Mouse (Mus musculus) midbrain, embryonic 15.5 days (tissue): Measurements from ENCODE around the gene Tnfrsf4. TPM values are rescaled to one million over a fixed set of nuclear protein-coding genes. Genes with fewer than 3 reads are reported as not detected.

Experiments
- ATAC-seq: fragments of 200-750 bp; cut with Nextera tagmentation; replicated peaks from 2 replicates; pipeline ENCODE4 v1.8.0; 2017; ENCODE audit warnings: moderate TSS enrichment
- H3K27ac ChIP-seq: fragments of 300-500 bp; sonication (generic); 2 replicates; pipeline ENCODE4 v1.5.1; 2015; ENCODE audit warnings: mild to moderate bottlenecking, inconsistent platforms
- H3K27me3 ChIP-seq: fragments of 300-500 bp; sonication (generic); replicated peaks from 2 replicates; pipeline ENCODE4 v1.6.1; 2015; ENCODE audit warnings: inconsistent platforms
- H3K36me3 ChIP-seq: fragments of 300-500 bp; sonication (generic); replicated peaks from 2 replicates; pipeline ENCODE4 v1.6.1; 2015; ENCODE audit warnings: inconsistent platforms
- H3K4me1 ChIP-seq: fragments of 300-500 bp; sonication (generic); 2 replicates; pipeline ENCODE4 v1.6.1; 2015; ENCODE audit warnings: inconsistent platforms
- H3K4me2 ChIP-seq: fragments of 300-500 bp; sonication (generic); 2 replicates; pipeline ENCODE4 v1.6.1; 2015; ENCODE audit warnings: inconsistent platforms, mild to moderate bottlenecking, moderate library complexity
- H3K4me3 ChIP-seq: fragments of 300-500 bp; sonication (generic); 2 replicates; pipeline ENCODE4 v1.5.1; 2015; ENCODE audit warnings: mild to moderate bottlenecking, inconsistent platforms
- H3K9ac ChIP-seq: fragments of 300-500 bp; sonication (generic); 2 replicates; pipeline ENCODE4 v1.6.1; 2015; ENCODE audit warnings: mild to moderate bottlenecking, inconsistent platforms
- H3K9me3 ChIP-seq: fragments of 300-500 bp; sonication (generic); 2 replicates; pipeline ENCODE4 v1.6.1; 2016; ENCODE audit warnings: inconsistent platforms
- WGBS: fragments of 180-500 bp; shearing (Covaris S2); methylation state at CpG from one replicate; pipeline ENCODE4 v1.1.7; 2015; ENCODE audit warnings: mixed read lengths; 5-methylcytosine and 5-hydroxymethylcytosine counted together
- polyA plus RNA-seq: library from polyadenylated mRNA; unstranded; fragments of >200 nt; fragmentation: Nextera tagmentation; extraction: Ambion mirVana; gene quantifications from 2 replicates; pipeline ENCODE4 v1.2.1, GENCODE M21; 2015

Tnfrsf4 gene
- polyA plus RNA-seq, 1 experiment from 2014 or later = 0.83 TPM

- Histone ChIP-seq H3K9me3 (no peaks in the 10 kb centered on the region), H3K4me3 (peak overlapping the region; percentile 60), H3K9ac (peak overlapping the region; percentile 54), H3K4me2 (peak overlapping the region; percentile 77), H3K4me1 (peaks cover 33% of the 10 kb centered on the region), H3K27ac (peak overlapping the region; percentile 90), H3K27me3 (peaks cover 15% of the 10 kb centered on the region), H3K36me3 (peaks cover 8% of the 10 kb centered on the region; the same call in 1 of the 2 replicates)
- 55% methylated on average over 9 of the region's 9 CpGs for WGBS
- ATAC-seq = peak; percentile 13
Measured at GRCm38 (mm10) chr4:156030651-156031118, 17.0 kb downstream of the Tnfrsf4 start.

GRCm38 (mm10) chr4:156031255-156031592 lies 17.6 kb downstream of the Tnfrsf4 start:
- ATAC-seq = no peak; the same call in 1 of the 2 replicates

GRCm38 (mm10) chr4:156031593-156032391 lies 18.1 kb downstream of the Tnfrsf4 start:
- Histone ChIP-seq H3K27ac (peak overlapping the region; percentile 90), H3K4me3 (peak overlapping the region; percentile 60), H3K4me1 (peaks cover 34% of the 10 kb centered on the region), H3K27me3 (peaks cover 22% of the 10 kb centered on the region), H3K36me3 (peaks cover 8% of the 10 kb centered on the region; the same call in 1 of the 2 replicates), H3K9me3 (no peaks in the 10 kb centered on the region), H3K4me2 (peak overlapping the region; percentile 77), H3K9ac (peak overlapping the region; percentile 54)
- peak; percentile 92 for ATAC-seq
- under 1% methylated on average over 24 of the region's 24 CpGs for WGBS

More at GRCm38 (mm10) chr4:156031255-156031592, 17.6 kb downstream of the Tnfrsf4 start:
- peak overlapping the region; percentile 60 for H3K4me3 ChIP-seq
- H3K9ac ChIP-seq = peak overlapping the region; percentile 54
- H3K36me3 ChIP-seq = peaks cover 8% of the 10 kb centered on the region; the same call in 1 of the 2 replicates
- no peaks in the 10 kb centered on the region for H3K9me3 ChIP-seq
- peaks cover 20% of the 10 kb centered on the region for H3K27me3 ChIP-seq
- WGBS = 6% methylated on average over 7 of the region's 7 CpGs
- H3K4me2 ChIP-seq = peak overlapping the region; percentile 77
- peaks cover 34% of the 10 kb centered on the region for H3K4me1 ChIP-seq
- H3K27ac ChIP-seq = peak overlapping the region; percentile 90

GRCm38 (mm10) chr4:156032856-156033255 lies 19.2 kb downstream of the Tnfrsf4 start:
- ATAC-seq = no peak
- 90% methylated on average over 4 of the region's 4 CpGs for whole genome bisulfite sequencing
- no peak overlapping the region for H3K4me2 ChIP-seq

DNA sequence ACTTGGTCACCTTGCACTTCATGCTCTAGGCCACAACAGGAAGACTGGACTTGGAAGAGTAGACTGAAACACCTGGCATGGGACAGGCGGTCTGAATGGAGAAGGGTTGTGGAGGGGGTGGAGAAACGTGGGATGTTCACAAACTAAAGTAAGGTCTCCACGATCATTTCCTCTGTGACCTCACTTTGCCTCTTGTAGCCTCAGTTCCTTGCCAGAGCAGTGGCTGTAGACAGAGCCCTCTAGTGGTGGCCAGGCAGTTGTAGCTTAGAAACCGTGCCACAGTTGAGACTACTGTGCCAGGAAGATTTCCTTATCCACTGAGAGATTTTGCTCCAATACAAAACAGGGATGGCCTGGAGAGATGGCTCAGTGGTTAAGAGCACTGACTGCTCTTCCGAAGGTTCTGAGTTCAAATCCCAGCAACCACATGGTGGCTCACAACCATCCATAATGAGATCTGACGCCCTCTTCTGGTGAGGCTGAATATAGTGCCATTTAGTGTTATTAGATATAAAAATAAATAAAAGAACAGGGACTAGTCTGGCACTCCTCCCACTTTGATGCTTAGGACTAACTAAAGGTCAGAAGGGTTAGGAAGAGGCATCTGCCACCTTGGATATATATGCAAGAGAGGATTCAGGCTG lies 20.0 kb downstream of the Tnfrsf4 start:
- no peak for ATAC-seq
- Histone ChIP-seq H3K27me3 (peaks cover 22% of the 10 kb centered on the region), H3K9me3 (no peaks in the 10 kb centered on the region), H3K4me1 (peaks cover 34% of the 10 kb centered on the region), H3K9ac (no peak overlapping the region), H3K36me3 (no peaks in the 10 kb centered on the region), H3K27ac (no peak overlapping the region), H3K4me3 (no peak overlapping the region), H3K4me2 (no peak overlapping the region)
- WGBS = 51% methylated on average over 6 of the region's 6 CpGs

More at GRCm38 (mm10) chr4:156032856-156033255, 19.2 kb downstream of the Tnfrsf4 start:
- Histone ChIP-seq H3K9ac (no peak overlapping the region), H3K27ac (no peak overlapping the region), H3K4me1 (peaks cover 34% of the 10 kb centered on the region), H3K27me3 (peaks cover 22% of the 10 kb centered on the region), H3K4me3 (no peak overlapping the region), H3K36me3 (0 out of 2 replicates have a peak, but pooled peaks cover under 1% of the 10 kb centered on the region), H3K9me3 (no peaks in the 10 kb centered on the region)

GRCm38 (mm10) chr4:156034301-156034700 lies 20.7 kb downstream of the Tnfrsf4 start:
- H3K4me1 ChIP-seq = peaks cover 34% of the 10 kb centered on the region
- ATAC-seq = no peak
- no peak overlapping the region for H3K27ac ChIP-seq
- no peak overlapping the region for H3K9ac ChIP-seq
- 60% methylated on average over 4 of the region's 4 CpGs for WGBS
- no peaks in the 10 kb centered on the region for H3K9me3 ChIP-seq
- no peaks in the 10 kb centered on the region for H3K36me3 ChIP-seq
- H3K4me3 ChIP-seq = no peak overlapping the region
- no peak overlapping the region; the same call in 1 of the 2 replicates for H3K4me2 ChIP-seq
- peaks cover 22% of the 10 kb centered on the region for H3K27me3 ChIP-seq

- Histone ChIP-seq H3K9me3 (no peaks in the 10 kb centered on the region), H3K27ac (no peak overlapping the region), H3K4me1 (peaks cover 34% of the 10 kb centered on the region), H3K9ac (peak overlapping the region; percentile 26; the same call in 1 of the 2 replicates), H3K4me2 (peak overlapping the region; percentile 46), H3K4me3 (peak overlapping the region; percentile 24), H3K27me3 (peaks cover 22% of the 10 kb centered on the region), H3K36me3 (no peaks in the 10 kb centered on the region)
- no peak for ATAC-seq
- 3% methylated on average over 25 of the region's 25 CpGs for WGBS
Measured at GRCm38 (mm10) chr4:156034901-156035300, 21.3 kb downstream of the Tnfrsf4 start.

DNA sequence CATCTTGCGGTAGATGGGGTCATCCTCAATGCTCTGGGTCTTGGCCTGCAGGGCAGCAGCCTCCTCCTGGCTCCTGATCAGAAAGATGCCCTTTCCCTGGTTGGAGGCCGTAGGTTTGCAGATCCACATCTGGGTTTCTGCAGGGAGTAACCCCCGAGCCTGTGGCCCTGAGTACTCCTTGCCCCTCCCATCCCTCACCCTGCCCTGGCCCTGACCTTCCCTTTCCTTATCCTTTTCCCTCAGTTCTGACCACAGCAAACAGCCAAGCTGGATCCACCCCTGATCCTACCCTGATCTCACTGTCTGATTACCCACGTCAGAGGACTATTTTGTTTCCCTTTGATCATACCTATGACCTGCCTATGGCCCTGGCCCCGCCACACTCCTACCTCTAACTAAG lies 31.1 kb downstream of the Tnfrsf4 start:
- Histone ChIP-seq H3K27ac (no peak overlapping the region), H3K4me1 (no peaks in the 10 kb centered on the region), H3K9me3 (no peaks in the 10 kb centered on the region), H3K36me3 (no peaks in the 10 kb centered on the region), H3K9ac (no peak overlapping the region), H3K4me3 (no peak overlapping the region), H3K27me3 (no peaks in the 10 kb centered on the region), H3K4me2 (no peak overlapping the region)
- ATAC-seq = no peak
- WGBS = 74% methylated on average over 5 of the region's 5 CpGs

GRCm38 (mm10) chr4:156049779-156050178 lies 36.1 kb downstream of the Tnfrsf4 start:
- no peaks in the 10 kb centered on the region for H3K27me3 ChIP-seq
- no peak overlapping the region for H3K27ac ChIP-seq
- WGBS = 91% methylated on average over 3 of the region's 3 CpGs
- no peak overlapping the region for H3K4me3 ChIP-seq
- no peak for ATAC-seq
- no peaks in the 10 kb centered on the region for H3K4me1 ChIP-seq
- H3K4me2 ChIP-seq = no peak overlapping the region
- H3K36me3 ChIP-seq = no peaks in the 10 kb centered on the region
- H3K9ac ChIP-seq = no peak overlapping the region
- no peaks in the 10 kb centered on the region for H3K9me3 ChIP-seq

DNA sequence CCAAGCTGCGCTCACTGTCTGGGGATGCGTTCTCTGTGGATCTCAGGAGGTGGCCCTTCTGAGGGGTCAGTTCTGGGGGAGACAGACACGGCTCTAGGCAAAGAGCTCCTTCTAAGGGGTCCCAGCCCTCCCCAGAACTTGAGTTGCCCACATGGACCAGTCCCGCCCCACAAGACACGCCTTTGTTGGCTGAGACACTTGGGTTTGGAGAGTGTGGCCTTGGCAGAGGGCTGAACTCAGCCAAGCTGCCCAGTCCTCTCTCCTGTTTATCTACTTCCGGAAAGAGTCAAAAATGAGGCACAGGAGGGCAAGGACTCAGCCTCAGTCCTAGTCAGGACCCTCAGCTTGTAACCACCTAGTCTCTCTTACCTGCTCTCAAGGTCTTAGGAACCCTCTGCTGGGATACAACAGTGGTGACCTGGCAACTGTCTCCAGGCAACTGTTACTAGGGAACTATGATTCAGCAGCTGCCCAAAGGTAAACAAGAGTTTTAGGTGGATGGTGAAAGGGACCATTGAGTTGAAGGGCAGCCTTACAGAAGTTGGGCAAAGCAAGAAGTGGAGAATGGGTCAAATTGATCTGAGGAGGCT lies 36.8 kb downstream of the Tnfrsf4 start:
- Histone ChIP-seq H3K9me3 (no peaks in the 10 kb centered on the region), H3K9ac (no peak overlapping the region), H3K4me3 (no peak overlapping the region), H3K27ac (no peak overlapping the region), H3K27me3 (no peaks in the 10 kb centered on the region), H3K36me3 (no peaks in the 10 kb centered on the region), H3K4me2 (no peak overlapping the region), H3K4me1 (no peaks in the 10 kb centered on the region)
- WGBS = 73% methylated on average over 6 of the region's 6 CpGs
- no peak for ATAC-seq

DNA sequence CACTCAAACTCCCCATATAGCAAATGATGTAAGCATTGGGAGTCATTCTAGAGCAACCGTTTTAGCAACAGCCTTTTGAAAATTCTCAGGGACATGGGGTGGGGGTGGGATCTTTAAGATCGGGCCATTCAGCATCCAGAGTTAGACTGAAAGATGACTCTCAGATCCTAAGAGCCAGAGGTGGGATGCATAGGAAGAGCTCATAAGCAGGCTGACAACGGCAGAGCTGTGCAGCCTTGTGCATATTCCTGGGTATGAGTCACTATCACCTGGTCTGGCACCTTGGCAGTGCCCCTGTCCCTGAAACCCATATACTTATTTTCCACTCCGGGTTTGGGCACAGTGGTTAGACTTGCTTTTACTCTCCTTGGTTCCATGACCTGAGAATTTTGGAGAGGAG lies 39.5 kb downstream of the Tnfrsf4 start:
- Histone ChIP-seq H3K4me2 (no peak overlapping the region), H3K36me3 (no peaks in the 10 kb centered on the region), H3K4me3 (no peak overlapping the region), H3K27me3 (no peaks in the 10 kb centered on the region), H3K9ac (no peak overlapping the region), H3K4me1 (no peaks in the 10 kb centered on the region), H3K27ac (no peak overlapping the region), H3K9me3 (no peaks in the 10 kb centered on the region)
- ATAC-seq = no peak
- WGBS = 87% methylated on average over 4 of the region's 4 CpGs

- WGBS = 85% methylated on average over 4 of the region's 4 CpGs
- Histone ChIP-seq H3K27me3 (no peaks in the 10 kb centered on the region), H3K27ac (no peak overlapping the region), H3K9me3 (no peaks in the 10 kb centered on the region), H3K36me3 (no peaks in the 10 kb centered on the region), H3K9ac (no peak overlapping the region), H3K4me2 (no peak overlapping the region), H3K4me3 (no peak overlapping the region), H3K4me1 (no peaks in the 10 kb centered on the region)
- no peak for ATAC-seq
Measured at GRCm38 (mm10) chr4:156054130-156054529, 40.5 kb downstream of the Tnfrsf4 start.
